Comparison of ENCODE assay signal across 27 mouse cellular contexts in the genomic region with DNA sequence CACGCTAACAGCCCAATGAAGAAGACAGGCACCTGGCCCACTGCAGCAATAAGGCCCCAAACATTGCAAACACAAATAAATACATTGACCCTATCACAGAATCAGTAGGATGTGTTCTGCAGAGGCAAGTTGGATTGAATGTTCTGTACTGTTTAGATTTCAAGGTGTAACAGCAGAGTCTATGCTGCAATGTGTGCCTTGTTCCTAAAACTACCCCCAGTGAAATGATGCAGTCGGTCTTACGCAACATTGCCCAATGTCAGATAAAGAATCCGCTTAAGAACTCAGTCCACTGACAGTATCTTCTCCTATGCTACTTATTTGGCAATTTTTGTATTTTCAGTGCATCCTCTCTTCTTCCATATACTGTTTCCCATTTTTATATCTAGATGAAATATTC. TPM values are rescaled to one million over a fixed set of nuclear protein-coding genes. Genes with fewer than 3 reads are reported as not detected.
DNase-seq lines count a peak whose midpoint lies in the region; ATAC-seq lines count a peak whose summit lies in the region.
"Had no signal": no experiment of that assay in that cellular context is flagged by ENCODE, and none has a peak within 500 bp of the region (broad histone marks: within the 10 kb centered on the region; RNA-seq: fewer than 3 reads in every experiment).

No protein-coding gene starts in this region.

- peak; percentile 63 for ATAC-seq in liver, embryonic 13.5 days (ENCODE audit: low read depth)
- ATAC-seq in granulocyte monocyte progenitor cell, adult 5-6 weeks (replicated peaks; ENCODE audit: poor library complexity, severe bottlenecking), result peak; percentile 98
- ATAC-seq in megakaryocyte, adult 5-6 weeks (ENCODE audit: poor library complexity, severe bottlenecking), result peak; percentile 87
- no peak for ATAC-seq in frontal cortex, adult (ENCODE audit: low TSS enrichment)
- ATAC-seq: activated CD4-positive, CD25-positive, alpha-beta regulatory T cell, adult 4 months; forebrain, embryonic 14.5 days; Patski had no signal

- no peaks in the 10 kb centered on the region for H3K9me3 ChIP-seq in liver, embryonic 13.5 days (replicated peaks)
- H3K9me3 ChIP-seq: embryonic facial prominence, embryonic 15.5 days; forebrain, embryonic 10.5 days; heart, embryonic 12.5 days; hindbrain, embryonic 10.5 days had no signal

- H3K27me3 ChIP-seq in liver, embryonic 13.5 days, result no peaks in the 10 kb centered on the region
- H3K27me3 ChIP-seq: CH12.LX; embryonic facial prominence, embryonic 15.5 days; heart, embryonic 12.5 days had no signal

- no peak overlapping the region for H3K27ac ChIP-seq in liver, embryonic 13.5 days
- H3K27ac ChIP-seq: embryonic facial prominence, embryonic 15.5 days; forebrain, embryonic 10.5 days; heart, adult 2 months; hindbrain, embryonic 10.5 days; hindbrain, embryonic 14.5 days had no signal

- no peak for DNase-seq in liver, embryonic 13.5 days
- no peak for DNase-seq in liver
- no peak for DNase-seq in embryo, embryonic 10 days (ENCODE audit: low spot score)
- no peak for DNase-seq in lung, postnatal 4 days
- DNase-seq: adrenal gland, postnatal 14 days; cerebellum, adult 18-20 months; cerebellum, adult 9-11 months; cerebellum, postnatal 36 days; embryo, embryonic 11 days; gastrocnemius, postnatal 36 days; heart, adult 2 months had no signal

- 68% methylated on average over 4 of the region's 4 CpGs for whole genome bisulfite sequencing in liver, embryonic 13.5 days (ENCODE audit: insufficient replicate concordance)

- no peaks in the 10 kb centered on the region; the same call in 1 of the 2 replicates for H3K4me1 ChIP-seq in liver, embryonic 13.5 days (replicated peaks)
- H3K4me1 ChIP-seq: embryonic facial prominence, embryonic 15.5 days; heart, embryonic 12.5 days; hindbrain, embryonic 10.5 days had no signal

- H3K4me3 ChIP-seq in liver, embryonic 13.5 days (replicated peaks), result no peak overlapping the region
- H3K4me3 ChIP-seq: embryonic facial prominence, embryonic 15.5 days; erythroblast, embryonic 14.5 days; forebrain, embryonic 10.5 days; heart, adult 2 months; heart, embryonic 12.5 days; hindbrain, embryonic 10.5 days had no signal

- no peaks in the 10 kb centered on the region for H3K36me3 ChIP-seq in liver, embryonic 13.5 days
- H3K36me3 ChIP-seq: embryonic facial prominence, embryonic 15.5 days; forebrain, embryonic 10.5 days; heart, embryonic 12.5 days; hindbrain, embryonic 10.5 days had no signal

- no peak overlapping the region for H3K9ac ChIP-seq in liver, embryonic 13.5 days
- H3K9ac ChIP-seq: embryonic facial prominence, embryonic 15.5 days; heart, embryonic 12.5 days; hindbrain, embryonic 14.5 days had no signal

- no peak overlapping the region for H3K4me2 ChIP-seq in liver, embryonic 13.5 days
- H3K4me2 ChIP-seq: embryonic facial prominence, embryonic 15.5 days; heart, embryonic 12.5 days; hindbrain, embryonic 14.5 days had no signal

RNA-seq across cellular contexts. Expression of a gene that starts 6.0 kb away (rescaled TPM):
- 0.46 and 0.50 TPM in 2 replicates for polyA plus RNA-seq in liver, embryonic 13.5 days (2015; fragmentation: Nextera tagmentation; extraction: Ambion mirVana)
- total RNA-seq in granulocyte monocyte progenitor cell, adult 5-6 weeks (2014; fragmentation: Nextera tagmentation), result 0.85 and 0.92 TPM in 2 replicates
- total RNA-seq in granulocyte monocyte progenitor cell, adult 5-6 weeks (2017), result 0.52 and 1.1 TPM in 2 replicates
- total RNA-seq in megakaryocyte, adult 5-6 weeks (2015), result 12.8 and 15.9 TPM in 2 replicates
- 9.1 and 13.3 TPM in 2 replicates for total RNA-seq in megakaryocyte, adult 5-6 weeks (2017)
- total RNA-seq: adrenal gland, adult 18-20 months; adrenal gland, postnatal 14 days; CH12.LX; gastrocnemius, adult 8-10 months; gastrocnemius, postnatal 36 days; heart, adult 2 months; heart, postnatal 25 days had no signal
- polyA plus RNA-seq: activated CD4-positive, CD25-positive, alpha-beta regulatory T cell, adult 4 months; erythroblast, embryonic 14.5 days; forebrain, embryonic 10.5 days; hindbrain, embryonic 10.5 days; Patski had no signal

Comparison
In these comparisons a context has a peak if more than half of its experiments do, and no peak if none do; other contexts are left out.
1. RNA of a gene that starts 6.0 kb away (total RNA-seq): 9.1 to 15.9 TPM in megakaryocyte, adult 5-6 weeks; 0.52 to 1.1 TPM in granulocyte monocyte progenitor cell, adult 5-6 weeks; every median in the first group is over 4 times any median in the second.